Mouse (Mus musculus) layer of hippocampus, postnatal 25 days (tissue): Measurements from ENCODE around the gene Kcnd2. TPM values are rescaled to one million over a fixed set of nuclear protein-coding genes. Genes with fewer than 3 reads are reported as not detected.

Source experiments
- DNase-seq, 2 experiments: peaks; one replicate each; pipeline ENCODE4 v3.0.0; 2022; ENCODE audit warnings: mixed read lengths in 2 of 2, low spot score in 1 of 2; ENCODE audit errors: extremely low spot score in 1 of 2
- total RNA-seq, 2 experiments: library from RNA; stranded (reverse); gene quantifications; 2 replicates each; pipeline ENCODE4 v1.2.3; 2021

Gene Kcnd2
- total RNA-seq, 2 experiments from 2014 or later: 101 to 109 TPM

DNA sequence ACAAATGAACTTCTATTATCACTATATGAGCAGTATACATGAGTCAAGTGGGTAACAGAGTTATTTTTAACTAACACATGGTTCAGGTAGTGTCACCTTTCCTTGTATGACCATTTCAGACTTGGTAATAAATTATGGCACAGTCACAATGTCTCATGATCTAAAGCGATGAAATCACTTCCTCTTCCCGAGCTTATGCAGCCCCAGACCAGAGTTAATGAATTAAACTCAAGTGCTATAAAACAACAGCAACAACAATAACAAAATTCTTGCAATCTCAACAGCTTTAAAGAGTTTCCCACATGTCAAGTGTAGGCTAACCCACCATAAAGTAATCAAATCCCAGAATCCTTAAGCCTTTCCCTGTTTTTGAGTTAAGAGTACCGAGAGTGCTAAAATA is 198.4 kb downstream of the Kcnd2 start:
- no peak for DNase-seq

DNA sequence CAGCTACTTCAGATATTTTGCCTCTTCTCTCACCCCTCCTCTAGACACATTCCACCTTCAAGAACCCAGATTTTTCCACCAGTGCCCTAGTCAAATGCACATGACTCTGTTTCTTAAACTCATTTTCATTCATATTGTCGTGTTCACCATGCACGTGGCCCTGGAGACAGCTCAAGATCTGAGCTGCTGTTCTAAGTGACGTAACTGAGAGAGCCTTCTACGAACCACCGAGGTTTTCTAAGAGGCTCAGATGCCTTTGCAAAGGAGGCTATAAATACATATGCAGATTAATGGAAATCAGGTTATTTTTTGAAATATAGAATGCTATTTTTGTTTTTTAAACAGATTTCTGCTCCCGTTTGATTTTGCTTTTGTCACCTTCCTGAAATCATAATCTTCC is 202.9 kb downstream of the Kcnd2 start:
- no peak for DNase-seq

DNA sequence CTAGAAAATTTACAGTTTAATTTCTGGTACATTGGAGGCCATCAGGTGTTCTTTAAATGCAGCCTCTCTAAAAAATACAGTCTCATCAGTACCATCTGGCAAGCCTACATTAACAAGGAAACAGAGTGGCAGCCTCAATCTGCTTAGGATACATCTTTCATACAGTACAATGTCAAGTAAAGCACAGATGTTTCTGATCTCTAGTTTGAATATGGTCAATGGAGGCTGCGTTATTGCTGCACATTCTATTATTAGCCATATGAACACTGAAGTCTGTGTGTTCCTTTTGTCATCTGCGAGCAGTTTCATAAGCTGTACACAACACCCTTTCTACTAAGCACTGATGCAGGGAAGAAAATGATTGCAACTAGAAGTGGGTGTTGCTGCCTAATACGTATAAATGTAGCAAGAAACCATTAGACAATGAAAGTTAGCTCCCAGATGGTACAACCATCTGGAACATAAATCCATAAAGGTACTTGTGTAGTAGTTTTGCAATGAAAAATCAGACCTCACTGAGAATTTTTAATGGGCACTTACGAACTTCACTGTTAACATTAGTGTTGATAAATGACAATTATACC is 209.0 kb downstream of the Kcnd2 start:
- DNase-seq: no peak

DNA sequence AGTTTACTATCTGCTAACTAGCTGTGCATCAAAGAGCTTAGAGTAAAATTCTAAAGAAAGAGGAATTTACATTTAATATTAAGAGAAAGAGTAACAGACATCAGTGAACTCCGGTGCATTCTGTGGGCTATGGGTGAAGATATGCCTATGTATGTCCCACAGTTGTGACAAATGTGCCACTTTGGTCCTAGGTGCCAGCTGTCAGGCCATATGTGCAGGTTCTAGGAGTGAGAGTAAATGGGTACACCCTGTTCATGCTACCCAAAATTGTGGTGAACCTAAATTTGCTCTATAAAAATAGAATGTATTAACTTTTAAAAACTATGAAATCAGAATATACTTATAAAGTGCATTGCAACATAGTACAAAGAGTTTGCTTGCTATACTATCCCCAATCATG is 215.8 kb downstream of the Kcnd2 start:
- DNase-seq: no peak

DNA sequence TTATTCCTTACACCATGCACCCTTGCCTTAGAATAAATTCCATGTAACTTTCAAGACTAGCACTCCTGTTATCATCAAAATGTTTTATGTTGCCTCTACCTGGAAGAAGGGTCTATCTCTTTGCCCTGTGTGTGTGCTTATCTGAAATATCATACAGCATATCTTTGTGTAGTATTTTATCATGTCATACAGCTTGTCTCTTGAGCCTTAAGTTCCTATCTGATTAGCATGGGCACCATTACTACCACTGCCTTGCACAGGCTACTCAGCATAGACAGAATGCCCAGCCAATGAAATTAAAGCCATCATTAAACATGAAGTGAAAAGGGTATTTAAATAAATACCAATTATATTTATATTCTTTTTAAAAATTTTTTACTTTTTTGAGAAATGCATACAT is 249.4 kb downstream of the Kcnd2 start:
- DNase-seq: no peak

DNA sequence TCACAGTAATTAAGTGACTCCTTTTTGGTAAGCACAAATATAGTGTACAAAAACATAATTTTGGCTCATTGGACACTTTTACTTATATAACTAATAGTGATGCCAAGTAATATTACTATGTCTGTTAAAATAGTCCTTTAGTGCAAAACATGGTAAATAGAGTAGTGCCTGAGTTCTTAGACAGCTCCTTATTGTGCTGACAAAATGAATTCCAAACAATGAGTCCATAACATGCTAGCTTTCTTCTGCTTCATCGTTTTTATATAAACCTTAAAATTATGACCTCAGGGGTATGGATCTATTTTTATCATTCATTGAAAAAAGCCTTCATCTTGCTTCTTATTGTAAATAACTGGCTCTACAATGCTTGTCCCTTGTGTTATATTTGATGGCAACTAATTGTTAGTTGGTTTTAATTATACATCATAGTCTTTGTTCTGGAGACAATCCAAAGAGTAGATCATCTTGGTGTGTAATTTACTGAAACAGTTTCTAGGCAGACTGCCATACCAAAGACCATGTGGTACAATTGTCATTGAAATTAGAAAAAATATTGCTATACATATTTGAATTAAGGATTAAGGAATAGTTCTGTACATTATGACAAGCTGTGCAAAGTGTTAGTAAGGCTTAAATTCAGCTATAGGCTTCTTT is 256.7 kb downstream of the Kcnd2 start:
- DNase-seq: no peak

DNA sequence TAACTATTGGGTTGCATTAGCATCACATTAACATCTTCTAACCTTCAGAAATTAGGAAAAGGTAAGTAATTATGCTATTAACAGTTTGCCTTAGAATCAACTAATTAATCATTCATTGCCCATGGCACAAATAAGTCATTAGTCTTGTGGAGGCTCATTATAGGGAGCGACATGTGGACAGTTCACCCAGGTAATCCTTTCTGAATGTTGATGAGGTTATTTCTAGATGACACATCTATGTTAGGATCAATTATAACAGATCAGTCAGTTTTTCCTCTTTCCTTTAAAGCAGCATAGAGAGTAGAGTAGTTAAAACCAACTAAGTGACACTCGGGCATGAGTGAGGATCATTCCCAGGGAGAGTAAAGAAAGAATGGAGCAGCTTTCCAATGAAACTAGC is 267.4 kb downstream of the Kcnd2 start:
- DNase-seq: no peak

DNA sequence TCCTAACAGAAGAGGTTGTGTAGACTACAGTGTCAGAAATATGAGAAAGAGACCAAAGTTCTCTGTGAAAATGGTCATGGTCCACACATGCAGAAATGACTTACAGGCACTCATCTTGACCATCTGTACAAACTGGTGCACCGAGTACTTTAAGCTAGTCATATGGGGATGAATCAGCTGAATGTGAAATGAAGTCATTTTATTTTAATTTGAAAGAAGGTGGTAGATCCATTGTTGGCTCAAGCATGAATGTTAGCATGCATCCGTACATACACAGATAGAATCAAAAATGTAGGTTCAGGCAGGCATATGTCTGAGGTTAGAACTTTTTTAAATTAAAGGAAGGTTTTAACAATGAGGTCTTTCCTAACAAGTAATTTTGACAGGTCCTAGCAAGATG is 273.2 kb downstream of the Kcnd2 start:
- DNase-seq: no peak

DNA sequence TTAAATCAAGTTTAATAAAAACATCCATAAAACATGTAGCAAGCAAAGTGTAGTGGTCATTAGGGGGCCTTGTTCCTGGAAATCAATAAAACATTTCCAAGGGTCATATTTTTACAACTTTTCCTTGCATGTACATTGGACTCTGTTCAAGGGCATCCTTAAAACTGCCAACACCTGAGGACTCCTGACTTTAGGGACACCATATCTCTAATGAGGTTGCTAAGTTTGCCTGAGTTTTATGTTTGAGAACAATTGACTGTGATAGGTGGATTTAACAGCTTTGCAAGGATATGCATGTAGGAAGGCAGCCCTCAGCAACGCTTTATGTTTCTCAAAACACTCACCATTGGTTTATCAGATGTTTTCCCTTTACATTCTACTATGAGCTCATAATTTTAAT is 287.6 kb downstream of the Kcnd2 start:
- DNase-seq: no peak

DNA sequence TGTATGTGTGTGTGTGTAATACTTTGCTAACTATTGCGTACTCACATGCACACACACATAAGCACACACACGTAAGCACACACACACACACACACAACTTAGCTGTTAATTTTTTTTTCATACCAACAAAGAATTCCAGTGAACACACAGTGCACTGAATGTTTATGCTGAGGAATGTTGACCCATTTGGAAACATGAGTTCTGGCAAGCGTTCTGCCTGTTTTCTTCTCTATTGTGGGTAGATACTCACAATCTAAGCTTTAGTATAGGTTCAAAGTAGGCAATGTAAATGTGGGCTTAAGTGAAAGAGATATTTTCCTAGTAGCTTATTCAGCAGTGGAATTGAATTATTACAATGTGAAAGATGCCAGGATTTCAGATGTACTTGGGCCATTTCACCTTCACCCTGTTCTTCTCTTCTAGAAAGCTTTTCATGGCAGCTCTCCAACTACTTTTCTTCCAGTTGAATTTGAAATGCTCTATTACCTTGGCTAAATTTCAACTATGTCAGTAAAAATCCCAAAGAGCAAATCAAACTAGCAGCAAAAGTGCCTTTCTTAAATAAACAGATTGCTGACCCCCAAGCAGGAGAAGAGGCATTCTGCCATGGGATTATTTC is 295.4 kb downstream of the Kcnd2 start:
- no peak for DNase-seq

DNA sequence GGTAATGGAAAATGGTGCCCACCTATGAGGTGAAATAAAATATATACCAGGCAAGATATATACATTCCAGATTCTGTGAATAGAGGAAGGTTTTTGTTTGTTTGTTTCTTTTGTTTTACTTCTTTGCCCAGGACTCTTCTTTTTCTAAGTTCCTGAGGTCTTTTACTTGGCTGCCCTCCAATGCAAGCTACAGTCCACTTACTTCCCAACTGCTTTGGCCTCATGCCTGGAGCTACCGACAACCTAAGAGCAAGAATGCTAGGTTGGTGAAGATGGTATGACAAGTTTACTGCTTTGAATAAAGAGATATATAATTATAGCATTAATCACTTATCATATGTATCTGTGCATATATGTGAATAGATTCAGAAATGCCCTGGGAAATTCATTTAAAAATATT is 305.0 kb downstream of the Kcnd2 start:
- DNase-seq: no peak

DNA sequence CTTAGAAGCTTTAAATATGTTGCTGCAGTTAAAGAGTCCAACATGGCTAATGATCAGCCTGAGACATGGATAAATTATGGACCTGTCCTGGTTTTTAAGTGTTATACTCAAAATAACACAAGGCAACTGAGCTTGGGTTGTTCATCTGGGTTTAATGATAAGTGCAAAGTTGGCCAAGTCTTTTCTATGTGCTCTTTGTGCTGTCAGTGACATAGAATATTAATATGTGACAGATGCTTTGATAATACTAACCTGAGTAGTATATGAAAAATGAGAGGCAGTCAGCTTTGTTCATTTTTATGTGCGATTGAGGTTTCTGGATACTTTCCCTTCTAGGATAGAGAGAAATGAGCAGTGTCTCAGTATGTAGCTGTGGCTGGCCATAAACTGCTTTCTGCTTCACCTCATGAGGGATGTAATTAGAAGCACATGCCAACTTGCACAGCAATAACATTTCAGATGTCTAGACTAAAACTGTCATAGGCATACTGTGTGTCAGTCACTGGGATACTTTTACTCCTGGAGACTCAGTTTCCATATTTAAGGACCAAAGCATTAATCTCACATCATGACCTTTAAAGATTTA is 312.3 kb downstream of the Kcnd2 start:
- DNase-seq: no peak

DNA sequence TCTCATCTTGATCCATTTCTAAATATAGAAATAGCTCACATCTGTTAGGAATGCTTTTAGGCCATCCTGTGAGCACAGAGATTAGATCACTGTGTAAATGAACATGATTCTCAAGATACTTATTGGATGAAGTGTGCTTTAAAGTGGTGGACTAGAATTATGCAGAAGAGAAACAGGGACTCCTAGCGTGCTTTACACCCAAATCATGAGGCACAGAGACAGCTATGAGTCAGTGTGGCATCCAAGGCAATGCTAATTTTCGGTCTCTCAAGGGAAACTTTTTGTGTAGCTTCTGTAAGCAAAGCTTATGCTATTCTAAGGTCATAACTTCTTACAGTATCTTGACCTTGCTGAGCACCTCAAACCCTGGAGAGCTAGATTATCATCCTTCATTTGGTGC is 318.7 kb downstream of the Kcnd2 start:
- DNase-seq: no peak

DNA sequence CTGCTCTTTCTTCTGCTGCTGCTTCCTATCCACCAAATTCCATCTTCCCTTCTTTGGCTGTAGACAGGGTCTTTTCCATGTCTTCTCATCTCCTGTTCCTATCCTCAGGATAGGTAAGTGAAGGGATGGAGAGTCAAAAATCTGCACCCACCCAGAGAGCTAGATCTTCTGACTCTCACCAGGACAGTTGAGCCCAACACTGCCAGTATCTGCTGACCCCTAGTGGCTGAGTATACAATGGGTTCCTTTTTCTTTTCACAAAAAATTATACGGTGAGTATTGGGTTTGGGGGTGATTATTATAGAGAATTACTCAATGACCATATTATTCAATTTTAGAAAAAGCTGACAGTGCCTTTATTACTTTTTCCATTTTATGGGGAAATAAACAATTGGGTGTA is 319.5 kb downstream of the Kcnd2 start:
- no peak for DNase-seq

DNA sequence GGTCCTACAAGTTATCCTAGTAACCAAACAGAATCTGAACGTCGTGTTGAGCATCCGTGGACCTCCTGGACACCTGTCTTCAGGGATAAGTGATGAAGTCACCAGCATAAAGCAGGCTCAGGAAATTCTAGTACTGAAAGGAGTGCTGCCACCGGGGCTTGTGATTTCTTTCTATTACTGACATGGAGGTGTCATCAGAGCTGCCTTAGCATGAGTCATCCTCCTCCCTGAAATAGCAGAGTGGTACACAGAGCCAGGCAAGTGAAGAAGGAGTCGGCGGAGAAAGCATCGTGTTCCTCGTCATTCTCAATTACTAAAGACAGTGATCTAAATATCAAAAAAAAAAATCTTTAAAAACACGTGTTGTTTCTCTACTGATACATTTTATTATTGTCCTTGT is 336.2 kb downstream of the Kcnd2 start:
- no peak for DNase-seq

DNA sequence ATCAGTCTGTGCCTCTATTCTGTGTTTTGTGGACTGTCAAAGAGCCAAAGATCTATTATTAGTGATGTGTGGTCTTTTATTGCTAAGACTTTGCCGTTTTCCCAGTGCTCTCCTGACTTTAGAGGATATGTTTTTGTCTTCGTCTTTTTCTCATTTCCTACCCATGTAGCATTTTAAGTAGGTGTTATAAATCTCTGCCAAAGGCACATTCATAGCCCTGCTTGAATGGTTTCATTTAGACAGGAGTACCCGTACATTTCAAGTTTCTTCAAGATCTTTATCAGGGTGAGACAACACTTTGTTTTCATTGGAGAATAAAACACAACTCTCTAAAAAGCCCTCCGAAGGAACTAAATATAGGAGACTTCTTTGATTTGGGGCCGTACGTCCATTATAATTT is 355.7 kb downstream of the Kcnd2 start:
- no peak for DNase-seq

DNA sequence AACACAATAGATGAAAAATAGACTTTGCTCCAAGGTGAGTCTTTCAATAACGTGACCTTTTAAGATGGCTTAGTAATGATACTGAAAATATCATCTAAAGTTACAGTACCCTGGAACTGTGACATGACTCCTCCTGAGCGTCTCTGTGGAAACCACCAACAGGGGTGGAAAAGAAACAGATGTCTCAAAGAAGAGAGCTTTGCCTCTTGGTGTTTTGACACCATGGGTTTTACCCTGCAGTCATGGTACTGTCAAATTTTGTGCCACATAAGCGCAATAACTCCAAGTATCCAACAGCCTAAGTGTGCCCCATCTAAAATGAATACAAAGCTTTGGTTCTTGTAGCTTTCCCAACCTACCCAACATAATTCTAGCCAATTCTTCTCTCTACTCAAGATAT is 374.9 kb downstream of the Kcnd2 start:
- no peak for DNase-seq

DNA sequence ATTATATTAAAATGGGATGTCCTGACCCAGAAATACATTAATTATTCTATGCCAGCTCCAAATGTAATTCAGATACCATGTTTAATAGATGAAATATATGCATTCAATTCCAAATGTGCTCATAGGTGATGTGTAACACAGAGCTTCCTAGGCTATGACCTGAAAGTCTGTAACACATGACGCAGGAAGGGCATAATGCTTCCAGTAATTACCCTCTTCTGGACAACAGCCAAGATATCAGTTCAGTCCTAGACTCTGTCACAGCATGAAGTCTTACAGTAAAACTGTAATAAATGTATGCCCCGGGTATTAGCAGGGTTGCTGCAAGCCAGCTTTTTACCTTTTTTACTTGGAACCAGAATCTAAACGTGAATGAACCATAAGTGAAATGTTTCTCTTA is 382.1 kb downstream of the Kcnd2 start:
- DNase-seq: no peak

DNA sequence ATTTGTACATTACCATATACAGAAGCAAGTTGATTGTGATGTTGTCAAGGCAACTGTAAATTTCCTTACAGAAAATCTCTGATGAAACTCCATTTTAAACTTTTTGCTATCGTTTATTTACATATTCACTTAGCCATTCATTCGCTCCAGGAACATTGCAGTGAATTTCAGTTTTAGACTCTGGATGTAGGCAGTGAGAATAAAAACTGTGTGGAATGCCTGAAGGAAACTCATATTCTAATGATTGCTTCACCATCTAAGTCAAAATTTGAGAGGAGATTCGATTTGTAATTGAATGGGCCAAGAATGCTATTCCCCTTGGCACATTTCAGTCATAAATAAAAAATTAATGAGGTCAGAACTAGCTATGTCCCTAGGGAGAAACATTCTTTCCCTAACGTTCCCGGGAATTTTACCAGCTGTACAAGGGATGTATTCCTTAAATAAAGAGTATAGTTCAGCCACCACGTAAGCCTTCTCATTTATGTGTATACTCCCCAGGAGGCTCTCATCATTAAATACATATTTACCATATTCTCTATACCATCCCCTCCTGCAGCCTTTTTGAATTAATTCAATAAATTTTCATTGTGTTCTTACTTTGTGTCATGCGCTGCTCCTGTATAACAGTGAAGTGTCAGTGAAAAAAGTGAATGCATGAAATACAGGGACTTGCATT is 394.2 kb downstream of the Kcnd2 start:
- DNase-seq: no peak

DNA sequence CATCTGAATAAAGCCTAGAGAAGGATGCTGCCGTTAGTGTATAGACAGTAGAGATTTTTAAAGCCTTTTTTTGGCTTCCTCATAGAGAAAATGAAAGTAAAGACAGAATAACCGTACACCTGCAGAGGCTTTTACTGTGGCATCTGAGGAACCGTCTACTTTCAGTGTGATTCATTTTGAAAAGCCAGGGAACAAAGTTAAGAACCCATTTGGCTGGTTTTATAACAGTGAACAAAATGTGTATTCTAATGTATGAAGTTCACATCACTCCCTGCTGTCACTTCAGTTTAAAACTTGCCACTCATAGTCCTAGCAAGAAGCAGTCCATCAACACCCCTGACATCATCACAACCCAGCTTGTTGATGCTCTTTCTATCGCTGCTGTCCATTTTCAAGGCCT is 414.7 kb downstream of the Kcnd2 start:
- DNase-seq: no peak

DNA sequence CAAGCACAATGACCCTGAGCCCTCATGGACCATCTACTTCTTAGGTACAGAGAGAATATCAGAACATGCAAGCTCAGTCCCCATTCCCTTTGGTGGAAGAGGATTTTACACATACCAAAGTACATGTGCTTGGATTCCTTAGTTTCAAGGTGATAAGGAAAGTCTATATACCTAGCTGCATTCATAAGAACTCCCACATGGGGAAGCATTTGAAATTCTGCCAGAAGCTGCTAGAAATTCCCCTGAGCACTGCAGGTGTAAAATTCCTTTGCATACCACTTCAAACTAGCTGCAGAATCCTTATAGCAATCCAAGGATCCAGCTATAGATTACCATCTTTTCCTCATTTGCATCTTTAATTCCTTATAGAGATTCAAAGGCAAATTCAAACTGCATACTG is 440.4 kb downstream of the Kcnd2 start:
- DNase-seq: no peak
